Mouse (Mus musculus): ENCODE data around the gene Gm20388.

- no peak for TF ChIP-seq TAL1 (IDR thresholded peaks at IDR 0.05; ENCODE audit: low read length)
- no peak for TF ChIP-seq GATA1 (IDR thresholded peaks at IDR 0.05; ENCODE audit: low read length)
These were observed 4229.7 kb downstream of the Gm20388 start for GRCm38 (mm10) chr8:124140211-124140790.

All from erythroblast, embryonic 14.5 days (primary cell).